Mouse (Mus musculus) C2C12 (cell line): ENCODE results near the gene Med16.

Experiments
- CTCF ChIP-seq: IDR thresholded peaks from one replicate; pipeline ENCODE4 v1.5.1; 2011; ENCODE audit not compliant: control insufficient read depth, insufficient read depth, insufficient read length
- MAX ChIP-seq: IDR thresholded peaks from one replicate; pipeline ENCODE4 v1.6.1; 2011; ENCODE audit warnings: mild to moderate bottlenecking, control low read depth

DNA sequence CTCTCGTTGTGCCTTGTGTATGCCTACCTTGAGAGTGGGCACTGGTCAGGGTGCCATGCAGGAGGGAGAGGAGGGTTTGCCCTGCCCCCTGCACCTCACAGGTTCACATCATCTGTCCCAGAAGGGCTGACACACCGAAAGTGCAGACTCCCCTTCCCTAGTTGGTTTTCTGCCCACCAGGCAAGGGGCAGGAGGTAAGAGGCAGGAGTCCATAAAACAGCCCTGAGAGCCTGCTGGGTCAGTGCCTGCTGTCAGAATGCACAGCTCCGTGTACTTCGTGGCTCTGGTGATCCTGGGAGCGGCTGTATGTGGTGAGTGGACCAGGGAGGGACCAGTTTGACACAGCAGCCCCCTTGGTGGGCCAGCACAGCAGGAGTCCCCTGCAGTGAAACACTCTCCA is 18.1 kb downstream of the Med16 start, which contains the start of gene Cfd:
- TF ChIP-seq CTCF = no peak
- TF ChIP-seq MAX = no peak
